Mouse (Mus musculus) adrenal gland, postnatal 25 days (tissue): ENCODE results near the gene Uhrf2. TPM values are rescaled to one million over a fixed set of nuclear protein-coding genes. Genes with fewer than 3 reads are reported as not detected.
"Not testable (repeated sequence)": the region's sequence is repeated elsewhere in the genome, so short reads cannot be mapped to it uniquely, and the experiment has no call there.

ENCODE experiments used
- DNase-seq: peaks from one replicate; pipeline ENCODE4 v3.0.0; 2021; ENCODE audit warnings: mixed read lengths
- long read RNA-seq: library from polyadenylated mRNA; stranded (forward); transcript quantifications from one replicate; pipeline ENCODE4 v2.0.0, GENCODE M21; 2021
- total RNA-seq: library from RNA; stranded (reverse); gene quantifications from 2 replicates; pipeline ENCODE4 v1.2.3, GENCODE M21; 2021

Gene Uhrf2
- 48.1 and 56.1 TPM in 2 replicates for total RNA-seq
- long read RNA-seq, transcript Uhrf2-201 (16 exons, 3,536 nt), result major isoform, 29 of 40 reads
- long read RNA-seq, partial matches to known transcripts, result 2 of 40 reads
- long read RNA-seq, other reads (novel, unspliced or antisense), result 5 of 40 reads

GRCm38 (mm10) chr19:30029894-30030635 is at the start of gene Uhrf2:
Uhrf2 (plus strand) TSS chr19:30030513.
- peak; percentile 98 for DNase-seq

DNA sequence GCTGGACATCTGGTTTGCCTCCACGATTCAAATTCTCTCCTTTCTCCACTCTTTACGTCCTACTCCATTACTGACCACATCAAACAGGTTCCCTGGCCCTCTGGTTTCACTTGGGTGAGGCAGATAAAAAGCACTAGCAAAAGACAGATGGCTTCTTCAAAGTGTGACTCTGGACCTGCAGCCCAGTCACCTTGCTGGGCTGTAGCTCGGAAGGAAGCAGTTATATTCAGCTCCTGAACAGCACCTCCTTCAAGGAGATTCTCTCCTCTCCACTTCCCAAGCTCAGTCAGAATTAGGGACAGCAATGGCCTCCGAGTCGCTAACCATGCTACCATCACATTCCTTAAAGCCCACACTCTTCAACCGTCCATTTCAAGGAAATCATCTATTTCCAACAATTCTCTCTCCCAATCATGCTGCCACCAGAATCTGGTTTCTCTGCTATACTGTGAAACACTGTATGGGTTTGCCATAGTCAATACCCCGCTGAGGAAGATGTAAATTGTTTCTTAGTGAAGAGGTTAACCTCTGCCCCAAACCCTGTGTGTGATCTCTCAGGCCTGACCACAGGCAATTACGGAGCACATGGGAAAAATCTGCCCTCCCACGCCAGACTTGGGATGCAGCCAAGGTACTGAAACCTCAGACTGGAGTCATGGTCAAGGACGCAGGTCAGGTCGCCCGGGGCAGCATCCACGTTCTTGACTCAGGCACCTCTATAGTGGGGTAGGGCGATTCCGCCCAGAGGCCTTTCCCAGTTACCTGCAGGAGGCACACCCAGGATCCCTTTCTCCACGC is 45.9 kb upstream of the Uhrf2 start:
- peak; percentile 55 for DNase-seq

DNA sequence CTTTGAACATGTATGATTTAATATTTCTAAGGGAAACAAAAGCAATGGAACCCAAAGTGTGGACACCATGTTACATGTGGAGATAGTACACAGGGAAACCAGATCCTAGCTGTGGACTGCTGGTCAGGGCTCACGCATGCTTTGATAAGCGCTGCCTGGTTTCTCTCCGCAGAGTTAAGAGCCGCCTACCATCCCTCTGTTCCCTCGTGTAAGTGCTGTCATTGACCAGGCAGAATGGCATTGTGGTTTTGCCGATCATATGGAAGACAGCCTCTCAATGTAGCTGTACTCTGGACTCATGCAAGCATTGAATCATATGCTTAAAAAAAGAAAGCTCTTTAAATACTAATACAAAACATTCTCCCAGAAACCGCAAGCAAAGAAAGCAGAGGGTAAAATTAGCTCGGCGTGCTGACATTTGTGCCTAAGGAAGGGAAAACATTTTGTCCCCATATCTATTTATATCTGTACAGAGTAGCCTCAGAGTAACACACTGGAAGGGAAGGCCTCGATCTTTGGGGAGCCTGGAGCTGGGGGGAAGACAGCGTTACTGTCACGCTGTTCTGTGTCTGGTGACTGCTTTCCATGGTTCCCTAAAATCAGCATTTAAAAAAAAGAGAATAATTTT is 43.7 kb upstream of the Uhrf2 start:
- no peak for DNase-seq

DNA sequence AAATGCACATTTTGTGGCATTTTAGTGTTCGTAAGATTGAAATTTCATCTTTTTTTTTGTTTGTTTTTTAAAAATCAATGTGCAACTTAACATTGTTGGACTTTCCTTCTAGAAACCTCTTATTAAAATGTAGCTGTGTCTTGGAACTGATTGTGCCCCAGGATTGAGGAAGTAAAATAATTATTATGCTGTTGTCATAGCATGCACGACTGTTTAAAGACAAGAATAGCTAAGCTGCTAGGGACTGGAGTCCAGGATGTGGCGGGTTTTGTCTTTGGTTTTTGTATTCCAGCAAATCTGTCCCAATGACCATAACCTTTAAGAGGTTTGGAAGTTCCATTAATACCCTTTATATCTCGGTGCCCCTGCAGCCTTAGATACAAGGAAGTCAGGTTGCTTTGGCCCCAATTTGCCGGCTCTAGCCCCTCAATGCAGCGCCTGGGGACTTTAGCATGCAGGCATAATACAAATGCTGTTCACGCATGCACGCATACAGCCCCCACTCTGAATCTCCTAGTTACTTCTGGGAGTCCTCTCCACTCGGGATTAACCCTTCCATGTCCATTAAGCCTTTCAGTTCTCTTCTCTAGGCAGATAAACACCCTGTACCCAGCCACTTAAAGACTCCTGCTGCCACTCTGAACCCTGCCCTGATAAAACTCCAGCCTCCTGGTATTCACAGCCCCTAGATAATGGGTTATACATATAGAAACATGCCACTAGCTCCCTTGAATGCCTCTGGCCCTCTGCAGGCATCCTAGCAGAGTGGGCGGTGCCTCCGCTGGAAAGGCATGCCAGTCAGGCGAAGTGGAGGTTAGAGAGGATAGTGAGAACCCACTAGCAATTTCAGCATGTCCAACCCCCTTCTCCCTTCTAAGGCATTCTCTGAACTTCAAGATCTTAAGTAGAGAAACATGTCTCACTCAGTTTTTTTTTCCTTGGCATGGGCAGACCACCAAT is 29.6 kb upstream of the Uhrf2 start:
- DNase-seq, result no peak

- no peak for DNase-seq
Measured at GRCm38 (mm10) chr19:30001550-30001949, 28.8 kb upstream of the Uhrf2 start.

DNA sequence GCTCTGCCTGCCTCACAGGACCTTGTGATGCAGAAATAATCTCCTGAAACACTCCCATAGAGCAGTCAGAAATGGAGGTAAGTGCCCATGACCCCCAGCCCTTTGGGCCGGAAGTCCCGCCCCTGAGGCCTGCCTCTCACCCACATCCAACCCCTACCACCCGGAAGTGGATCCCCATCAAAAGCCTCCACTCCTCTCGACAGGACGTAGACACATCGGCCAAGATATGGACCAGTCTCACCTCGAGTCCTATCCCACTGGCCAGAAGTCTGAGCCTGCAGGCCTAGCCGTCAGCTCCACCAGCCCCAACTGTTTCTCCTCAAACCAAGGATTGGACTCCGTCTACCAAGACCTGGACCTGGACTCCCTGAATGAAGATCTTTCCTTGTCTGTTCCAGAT is 26.7 kb upstream of the Uhrf2 start, which contains the start of gene Trpd52l3:
Gene Trpd52l3 (plus strand): TSS at position 170 of the 400 bp plus-strand sequence.
- no peak for DNase-seq

DNA sequence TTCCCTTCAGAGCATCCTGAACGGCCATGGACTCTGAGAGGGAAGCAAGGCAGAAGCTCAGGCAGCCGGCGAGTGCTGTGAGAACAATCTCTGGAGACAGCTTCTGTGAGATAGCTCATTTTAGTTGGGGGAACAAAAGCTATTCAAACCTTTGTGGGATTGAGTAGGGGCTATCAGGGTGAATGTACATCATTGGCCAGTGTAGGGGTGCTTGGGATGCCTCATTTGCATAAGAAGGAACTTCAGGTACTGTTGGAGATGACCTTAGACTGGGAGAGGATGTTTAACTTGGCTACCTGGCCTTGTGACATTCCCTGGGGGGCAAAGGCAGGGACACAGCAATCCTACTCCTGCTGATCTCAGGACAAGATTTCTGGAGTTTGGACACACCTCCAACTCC is 23.9 kb upstream of the Uhrf2 start:
- no peak for DNase-seq

GRCm38 (mm10) chr19:30010520-30011296 is 19.6 kb upstream of the Uhrf2 start:
- DNase-seq, result no peak

- DNase-seq, result no peak
Measured at GRCm38 (mm10) chr19:30014331-30014730, 16.0 kb upstream of the Uhrf2 start.

GRCm38 (mm10) chr19:30016156-30016555 is 14.2 kb upstream of the Uhrf2 start:
- DNase-seq, result no peak

DNA sequence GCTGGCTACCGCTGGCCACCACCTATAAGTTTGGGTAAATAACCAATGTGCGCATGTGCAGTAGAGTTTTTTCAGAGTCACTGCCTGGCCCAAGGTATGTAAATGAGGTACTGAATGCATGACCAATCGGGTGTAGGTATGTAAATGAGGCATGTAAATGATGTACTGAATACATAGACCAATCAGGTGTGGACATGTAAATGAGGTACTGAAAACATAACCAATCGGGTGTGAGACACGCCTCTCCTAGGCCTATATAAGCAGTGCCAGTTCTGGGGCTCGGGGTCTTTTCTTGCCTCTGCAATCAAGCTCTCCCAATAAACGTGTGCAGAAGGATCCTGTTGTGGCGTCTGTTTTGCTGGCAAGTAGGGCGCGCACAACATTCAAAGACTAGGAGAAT is 6.9 kb upstream of the Uhrf2 start:
- DNase-seq, result not testable (repeated sequence)

- DNase-seq, result no peak
Measured at GRCm38 (mm10) chr19:30029002-30029710, 1.2 kb upstream of the Uhrf2 start.

- DNase-seq, result peak; percentile 30
Measured at GRCm38 (mm10) chr19:30030636-30031467, 539 bp downstream of the Uhrf2 start.

- DNase-seq, result no peak
Measured at GRCm38 (mm10) chr19:30031468-30031931, 1.2 kb downstream of the Uhrf2 start.

DNA sequence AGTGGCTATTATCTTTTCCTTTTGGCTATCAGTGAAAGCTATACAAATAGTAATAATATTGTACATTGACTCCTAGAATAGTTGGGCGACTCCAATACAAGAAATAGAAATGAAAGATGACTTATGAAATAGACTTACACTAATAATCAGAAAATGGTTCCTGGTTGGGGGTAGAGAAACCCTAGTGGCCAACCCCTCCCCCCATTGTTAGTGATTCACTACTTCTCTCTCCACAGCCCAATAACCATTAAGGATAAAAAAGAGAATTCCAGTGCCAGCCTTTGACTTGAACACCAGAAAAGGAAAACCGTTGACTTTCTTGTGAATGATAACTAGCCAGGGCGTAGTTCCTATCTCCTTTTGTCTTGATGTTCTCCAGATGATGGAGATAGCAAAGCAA is 1.9 kb downstream of the Uhrf2 start:
- no peak for DNase-seq

- no peak for DNase-seq
Measured at GRCm38 (mm10) chr19:30035361-30035760, 5.0 kb downstream of the Uhrf2 start.

DNA sequence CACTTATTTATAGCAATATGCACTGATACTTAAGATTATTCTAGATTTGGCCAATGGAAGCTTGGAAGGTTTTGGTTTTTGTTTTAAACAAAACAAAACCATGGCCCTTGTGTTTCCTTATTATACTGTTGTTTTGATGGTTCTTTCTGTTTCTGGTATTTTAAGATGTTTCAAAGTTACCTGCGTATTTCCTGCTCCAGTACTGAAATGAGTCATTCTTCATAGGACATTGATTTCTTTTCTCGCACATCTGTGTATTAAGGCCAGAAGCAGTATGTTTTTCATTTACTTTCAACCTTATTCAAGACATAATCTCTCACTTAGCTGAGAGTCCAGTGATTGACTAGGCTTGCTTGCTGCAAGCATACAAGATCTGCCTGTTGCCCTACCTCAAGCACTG is 13.4 kb downstream of the Uhrf2 start:
- DNase-seq, result no peak

DNA sequence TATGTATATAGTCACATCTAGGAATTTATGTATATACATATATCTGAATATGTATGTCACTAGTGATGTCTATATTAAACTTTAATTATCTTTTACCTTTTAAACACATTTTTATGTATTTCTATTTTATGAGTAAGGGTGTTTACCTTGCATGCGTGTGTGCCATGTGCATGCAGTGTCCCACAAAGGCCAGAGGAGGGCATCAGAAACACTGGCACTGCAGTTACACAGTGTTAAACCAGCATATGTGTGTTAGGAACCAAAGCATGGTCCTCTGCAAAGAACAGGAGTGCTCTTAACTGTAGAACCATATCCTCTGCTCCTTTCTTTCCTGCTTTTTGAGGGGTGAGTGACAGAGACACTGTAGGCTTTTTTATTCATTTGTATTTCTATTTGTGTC is 14.3 kb downstream of the Uhrf2 start:
- DNase-seq, result no peak

- DNase-seq, result no peak
Measured at GRCm38 (mm10) chr19:30045857-30046256, 15.5 kb downstream of the Uhrf2 start.
